Mouse (Mus musculus) liver, postnatal 0 days (tissue): ENCODE measurements around the gene Cntnap4. TPM values are rescaled to one million over a fixed set of nuclear protein-coding genes. Genes with fewer than 3 reads are reported as not detected.

ENCODE experiments used
- ATAC-seq: fragments of 200-750 bp; cut with Nextera tagmentation; 2 replicates; pipeline ENCODE4 v1.8.0; 2017; ENCODE audit warnings: mild to moderate bottlenecking, moderate library complexity
- DNase-seq: peaks from one replicate; pipeline ENCODE4 v3.0.0-alpha.2; 2016
- H3K27ac ChIP-seq: fragments of 300-500 bp; sonication (generic); 2 replicates; pipeline ENCODE4 v1.5.1; 2014; ENCODE audit warnings: antibody characterized with exemption, moderate library complexity, mild to moderate bottlenecking, low read depth
- H3K27me3 ChIP-seq: fragments of 300-500 bp; sonication (generic); 2 replicates; pipeline ENCODE4 v1.6.1; 2014; ENCODE audit warnings: low read length, control low read depth, mixed read lengths; ENCODE audit not compliant: insufficient read depth
- H3K36me3 ChIP-seq: fragments of 300-500 bp; sonication (generic); replicated peaks from 2 replicates; pipeline ENCODE4 v1.6.1; 2014; ENCODE audit warnings: mild to moderate bottlenecking, control low read depth, low read length, moderate library complexity, mixed read lengths; ENCODE audit not compliant: insufficient read depth
- H3K4me1 ChIP-seq: fragments of 300-500 bp; sonication (generic); 2 replicates; pipeline ENCODE4 v1.6.1; 2014; ENCODE audit warnings: antibody characterized with exemption, mild to moderate bottlenecking, control low read depth; ENCODE audit not compliant: insufficient read depth
- H3K4me2 ChIP-seq: fragments of 300-500 bp; sonication (generic); 2 replicates; pipeline ENCODE4 v1.6.1; 2014; ENCODE audit warnings: low read depth, mild to moderate bottlenecking, low read length, moderate library complexity, mixed read lengths
- H3K4me3 ChIP-seq: fragments of 300-500 bp; sonication (generic); 2 replicates; pipeline ENCODE4 v1.5.1; 2014; ENCODE audit warnings: low read depth, low read length
- H3K9ac ChIP-seq: fragments of 300-500 bp; sonication (generic); replicated peaks from 2 replicates; pipeline ENCODE4 v1.6.1; 2014; ENCODE audit warnings: mild to moderate bottlenecking, moderate library complexity
- H3K9me3 ChIP-seq: fragments of 300-500 bp; sonication (generic); 2 replicates; pipeline ENCODE4 v1.6.1; 2016; ENCODE audit warnings: mild to moderate bottlenecking, control low read depth, low read length, mixed read lengths
- CTCF ChIP-seq: sonication (generic); IDR thresholded peaks from 2 replicates; pipeline ENCODE4 v1.5.1; 2016; ENCODE audit warnings: antibody characterized with exemption, low read depth
- EP300 ChIP-seq: IDR thresholded peaks from 2 replicates; pipeline ENCODE4 v1.6.1; 2016; ENCODE audit warnings: antibody characterized with exemption, low read depth, mild to moderate bottlenecking
- WGBS: fragments of 180-500 bp; shearing (Covaris S2); extraction: QIAGEN DNeasy Blood & Tissue Kit; methylation state at CpG from one replicate; pipeline ENCODE4 v1.1.7; 2014; ENCODE audit not compliant: insufficient replicate concordance; 5-methylcytosine and 5-hydroxymethylcytosine counted together
- polyA plus RNA-seq: library from polyadenylated mRNA; unstranded; fragments of >200 nt; fragmentation: Nextera tagmentation; extraction: Ambion mirVana; gene quantifications from 2 replicates; pipeline ENCODE4 v1.2.1, GENCODE M21; 2015

Gene Cntnap4
- polyA plus RNA-seq, 1 experiment from 2014 or later = not detected

DNA sequence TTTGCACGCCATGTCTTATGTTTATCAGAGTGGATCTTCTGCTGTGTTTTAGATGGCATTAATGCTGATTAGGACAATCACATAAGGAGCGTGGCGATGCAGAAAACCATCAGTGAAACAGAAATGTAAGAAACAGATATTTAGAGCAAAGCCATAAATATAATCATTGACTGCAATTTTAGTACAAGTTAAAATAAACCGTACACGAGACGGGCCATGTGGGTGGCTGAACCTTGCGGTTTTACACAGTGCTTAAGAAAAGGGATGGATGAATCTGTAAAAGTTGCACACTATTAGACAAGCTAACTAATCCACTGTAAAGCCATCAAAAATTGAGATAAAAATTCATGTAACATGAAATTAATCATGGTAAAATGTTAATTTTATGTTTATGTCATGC, 58.9 kb downstream of the Cntnap4 start:
- no peak for TF ChIP-seq CTCF
- TF ChIP-seq EP300 = no peak
- no peaks in the 10 kb centered on the region for H3K36me3 ChIP-seq
- H3K9me3 ChIP-seq = no peaks in the 10 kb centered on the region
- H3K9ac ChIP-seq = no peak overlapping the region
- no peak for DNase-seq
- no peak overlapping the region for H3K27ac ChIP-seq
- H3K4me1 ChIP-seq = no peaks in the 10 kb centered on the region
- no peak overlapping the region for H3K4me3 ChIP-seq
- ATAC-seq = no peak
- H3K27me3 ChIP-seq = no peaks in the 10 kb centered on the region
- H3K4me2 ChIP-seq = no peak overlapping the region
- WGBS = 82% methylated on average over 7 of the region's 7 CpGs

DNA sequence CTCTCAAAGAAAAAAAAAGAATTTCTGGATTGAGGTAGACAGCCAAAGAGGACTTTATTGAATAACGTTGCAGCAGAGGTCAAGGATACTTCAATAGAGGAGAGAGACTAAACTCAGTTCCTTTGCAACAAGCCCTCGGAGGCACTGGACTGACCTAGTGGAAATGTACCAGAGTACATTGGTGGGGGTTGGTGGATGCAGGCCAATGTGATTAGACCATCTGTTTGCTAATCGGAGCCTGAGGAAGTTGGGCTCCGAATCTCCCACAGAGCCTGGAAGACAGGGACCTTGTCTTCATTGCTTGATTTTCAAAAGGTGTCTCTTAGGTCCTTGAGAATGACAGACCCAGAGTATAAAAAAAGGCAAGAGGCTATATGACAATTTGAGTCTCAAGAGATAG, 82.8 kb downstream of the Cntnap4 start:
- Histone ChIP-seq H3K4me1 (no peaks in the 10 kb centered on the region), H3K9ac (no peak overlapping the region), H3K27me3 (no peaks in the 10 kb centered on the region), H3K9me3 (peaks cover 4% of the 10 kb centered on the region), H3K36me3 (no peaks in the 10 kb centered on the region), H3K4me3 (no peak overlapping the region), H3K27ac (no peak overlapping the region), H3K4me2 (no peak overlapping the region)
- DNase-seq = no peak
- no peak for ATAC-seq
- TF ChIP-seq CTCF (no peak), EP300 (no peak)
- 72% methylated on average over 4 of the region's 4 CpGs for WGBS

DNA sequence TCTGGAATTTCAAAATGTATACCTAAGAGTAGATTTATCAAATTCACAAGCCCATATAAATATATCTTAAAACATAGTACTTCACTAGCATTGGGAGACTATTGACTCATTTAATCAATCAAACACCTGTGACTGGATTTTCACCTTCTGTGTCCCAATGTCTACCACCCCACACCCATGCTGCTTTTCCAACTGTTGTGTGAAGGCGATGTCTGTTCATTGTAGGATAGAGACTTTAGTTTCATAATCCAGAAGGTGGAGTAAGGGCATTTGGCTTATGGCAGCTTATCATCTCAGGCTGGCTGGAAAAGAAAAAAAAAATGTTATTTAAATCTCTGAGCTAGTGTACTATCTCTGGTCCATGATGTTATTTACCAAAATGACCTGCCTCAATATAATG, 83.4 kb downstream of the Cntnap4 start:
- Histone ChIP-seq H3K4me2 (no peak overlapping the region), H3K27ac (no peak overlapping the region), H3K4me3 (no peak overlapping the region), H3K27me3 (no peaks in the 10 kb centered on the region), H3K36me3 (no peaks in the 10 kb centered on the region), H3K9me3 (peaks cover 4% of the 10 kb centered on the region), H3K4me1 (no peaks in the 10 kb centered on the region), H3K9ac (no peak overlapping the region)
- no peak for ATAC-seq
- no peak for TF ChIP-seq CTCF
- no peak for TF ChIP-seq EP300
- no peak for DNase-seq
- WGBS = 91% methylated on average over 1 of the region's 1 CpGs

DNA sequence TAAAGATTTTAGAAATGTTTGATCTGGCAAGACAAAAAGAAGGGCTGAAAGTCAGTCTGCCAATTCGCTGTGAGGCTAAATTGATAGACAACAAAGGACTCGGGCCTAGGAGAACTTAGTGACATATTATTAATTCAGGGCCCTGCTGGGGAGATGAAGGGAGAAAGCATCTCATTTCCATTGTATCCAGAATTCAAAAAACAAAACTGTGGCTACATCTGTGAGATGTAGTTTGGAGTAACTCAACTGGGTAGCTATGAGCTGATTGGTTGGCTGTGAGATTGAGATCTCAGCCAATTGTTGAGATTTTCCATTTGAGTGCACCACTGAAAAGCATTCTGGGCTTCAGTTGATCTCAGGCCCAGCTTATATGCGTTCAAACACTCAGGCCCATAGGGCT, 84.2 kb downstream of the Cntnap4 start:
- no peaks in the 10 kb centered on the region for H3K4me1 ChIP-seq
- no peak overlapping the region for H3K27ac ChIP-seq
- TF ChIP-seq CTCF (no peak), EP300 (no peak)
- no peak for ATAC-seq
- DNase-seq = no peak
- WGBS = 54% methylated on average over 3 of the region's 3 CpGs
- H3K9ac ChIP-seq = no peak overlapping the region
- H3K9me3 ChIP-seq = peaks cover 4% of the 10 kb centered on the region
- H3K4me3 ChIP-seq = no peak overlapping the region
- no peaks in the 10 kb centered on the region for H3K27me3 ChIP-seq
- H3K36me3 ChIP-seq = no peaks in the 10 kb centered on the region
- no peak overlapping the region for H3K4me2 ChIP-seq

DNA sequence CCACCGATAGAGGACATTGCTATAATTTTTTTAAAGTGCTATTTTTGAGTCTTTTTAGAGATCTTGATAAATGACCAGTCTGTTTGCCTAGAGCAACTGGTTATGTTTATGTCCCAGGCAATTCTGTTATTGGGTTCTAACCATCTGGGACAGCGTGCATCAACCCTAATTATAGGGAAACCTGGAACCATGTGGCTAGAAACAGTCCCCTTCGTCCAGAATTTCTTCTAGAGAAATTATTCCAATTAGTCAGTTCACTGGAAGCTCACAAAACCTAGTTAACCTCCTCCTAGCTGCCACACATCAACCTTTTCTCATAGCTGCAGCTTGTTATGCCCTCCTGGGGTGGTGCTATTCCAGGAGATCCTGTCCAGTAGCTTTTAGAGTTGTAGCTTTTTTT, 94.2 kb downstream of the Cntnap4 start:
- Histone ChIP-seq H3K9me3 (no peaks in the 10 kb centered on the region), H3K27me3 (no peaks in the 10 kb centered on the region), H3K36me3 (no peaks in the 10 kb centered on the region), H3K4me2 (no peak overlapping the region), H3K27ac (no peak overlapping the region), H3K9ac (no peak overlapping the region), H3K4me3 (no peak overlapping the region), H3K4me1 (no peaks in the 10 kb centered on the region)
- ATAC-seq (no peak), DNase-seq (no peak)
- 62% methylated on average over 3 of the region's 3 CpGs for WGBS
- TF ChIP-seq CTCF (no peak), EP300 (no peak)

DNA sequence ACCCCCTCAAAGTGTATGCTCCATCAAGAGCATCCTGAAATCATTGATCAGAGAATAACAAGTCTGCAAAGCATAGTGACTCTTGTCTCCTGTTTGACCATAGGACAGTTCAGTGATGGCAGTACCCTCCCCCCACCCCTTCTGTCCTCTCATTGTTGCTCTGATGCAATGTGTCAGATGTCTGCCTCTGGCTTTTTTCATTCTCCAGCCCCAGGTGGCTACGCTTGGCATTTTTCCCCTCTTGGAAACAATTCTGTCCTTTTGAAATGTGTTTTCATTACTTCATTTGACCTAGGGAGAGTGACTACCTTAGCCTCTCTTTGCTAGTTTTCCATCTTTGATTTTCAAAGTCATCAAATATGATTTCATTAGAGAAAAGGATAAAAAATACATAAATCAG, 104.8 kb downstream of the Cntnap4 start:
- Histone ChIP-seq H3K27ac (no peak overlapping the region), H3K4me3 (no peak overlapping the region), H3K9ac (no peak overlapping the region), H3K36me3 (no peaks in the 10 kb centered on the region), H3K4me2 (no peak overlapping the region), H3K9me3 (no peaks in the 10 kb centered on the region), H3K4me1 (no peaks in the 10 kb centered on the region), H3K27me3 (no peaks in the 10 kb centered on the region)
- ATAC-seq (no peak), DNase-seq (no peak)
- no peak for TF ChIP-seq CTCF
- TF ChIP-seq EP300 = no peak
- 55% methylated on average over 1 of the region's 1 CpGs for WGBS

DNA sequence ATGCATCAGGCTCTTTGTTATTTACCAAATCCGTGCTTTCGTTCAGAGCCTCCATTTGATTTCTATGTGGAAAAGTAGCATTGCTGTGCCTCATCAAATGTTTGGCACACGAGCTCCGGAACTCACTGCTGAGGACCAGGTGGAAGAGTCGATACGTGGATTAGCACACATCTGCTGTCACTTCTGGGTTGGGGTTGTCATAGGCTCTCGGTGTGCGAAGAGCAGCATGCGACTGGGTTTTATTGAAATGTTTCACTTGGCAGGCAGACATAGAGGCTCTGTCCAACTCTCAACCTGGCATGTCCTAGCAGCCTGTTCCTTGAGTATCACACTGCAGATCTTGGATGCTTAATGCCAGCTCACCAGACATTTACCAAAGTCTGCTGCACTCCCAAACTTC, 111.9 kb downstream of the Cntnap4 start:
- ATAC-seq = no peak
- Histone ChIP-seq H3K27ac (no peak overlapping the region), H3K4me1 (no peaks in the 10 kb centered on the region), H3K9me3 (no peaks in the 10 kb centered on the region), H3K27me3 (no peaks in the 10 kb centered on the region), H3K9ac (no peak overlapping the region), H3K36me3 (no peaks in the 10 kb centered on the region), H3K4me2 (no peak overlapping the region), H3K4me3 (no peak overlapping the region)
- no peak for DNase-seq
- WGBS = 76% methylated on average over 9 of the region's 9 CpGs
- TF ChIP-seq EP300 (no peak), CTCF (no peak)
